Mouse (Mus musculus): ENCODE data around the gene Aamp. TPM values are rescaled to one million over a fixed set of nuclear protein-coding genes. Genes with fewer than 3 reads are reported as not detected.

The Aamp gene
- total RNA-seq (2012; rRNA removed) = 151 and 163 TPM in 2 replicates
- total RNA-seq (2014; rRNA removed) = 103 and 108 TPM in 2 replicates
- 172 and 193 TPM in 2 replicates for polyA plus RNA-seq (2012; ENCODE audit: insufficient read length, low read depth)

DNA sequence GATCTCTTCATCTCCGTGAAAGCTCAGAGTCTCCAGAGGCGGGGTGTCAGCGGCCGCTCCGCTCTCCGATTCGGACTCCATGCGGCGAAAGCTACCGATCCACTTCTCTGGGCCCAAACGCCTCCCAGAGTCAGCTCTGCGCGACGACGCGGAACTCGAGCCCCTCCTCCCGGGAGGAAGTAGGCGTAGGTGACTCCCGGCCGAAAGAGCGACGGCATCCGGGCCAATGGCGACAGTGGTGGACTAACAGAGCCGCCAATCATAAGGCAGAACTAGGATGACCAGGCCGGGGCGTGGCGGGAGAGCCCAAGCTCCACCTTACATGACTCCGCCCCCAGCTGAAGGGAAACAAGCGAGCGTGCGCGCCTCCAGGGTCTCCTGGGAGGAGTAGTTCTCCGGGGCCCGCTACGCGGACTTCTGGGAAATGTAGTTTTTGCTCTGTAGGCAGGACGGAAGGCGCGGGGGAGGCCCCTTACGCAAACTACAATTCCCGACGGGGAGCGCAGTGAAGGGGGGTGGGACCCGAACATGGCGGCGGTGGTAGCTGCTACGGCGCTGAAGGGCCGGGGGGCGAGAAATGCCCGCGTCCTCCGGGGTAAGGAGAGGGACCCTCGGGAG is at the start of gene Aamp, which contains the start of gene Pnkd:
Gene Aamp, minus strand, starts transcription at position 196 of the 618 bp plus-strand sequence.
Gene Pnkd, plus strand, starts transcription at position 388 of the 618 bp plus-strand sequence.
- peaks cover 10 to 62% of the 10 kb centered on the region in 2 experiments for H3K4me1 ChIP-seq (ENCODE audit: control insufficient read depth in 1 of 2, insufficient read depth in 2 of 2)

DNA sequence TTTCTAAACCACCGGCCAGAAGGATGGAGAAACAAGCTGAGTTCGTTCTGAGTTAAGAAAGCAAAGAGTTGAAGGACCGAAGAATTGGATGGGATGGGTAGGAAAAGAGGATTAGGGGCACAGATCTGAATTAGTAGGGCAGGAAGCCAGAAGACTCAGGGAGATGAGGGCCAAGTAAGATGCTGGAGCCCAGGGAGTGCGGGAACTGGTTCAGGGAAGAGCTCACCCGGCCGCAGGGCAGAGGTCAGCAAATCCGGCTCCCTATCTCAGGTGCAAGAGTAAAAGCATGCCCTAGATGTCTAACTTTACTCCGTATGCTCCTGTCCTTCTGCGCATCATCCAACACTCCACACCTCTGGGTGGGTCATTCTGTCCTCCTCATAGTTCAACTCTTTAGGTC is 48.4 kb upstream of the Aamp start:
- H3K9ac ChIP-seq (ENCODE audit: insufficient read depth, low read depth) = peak overlapping the region; percentile 63
- no peak for DNase-seq (ENCODE audit: extremely low read depth)
- peaks cover 8% of the 10 kb centered on the region for H3K9me3 ChIP-seq (replicated peaks; ENCODE audit: low read length)
- peak overlapping the region; percentile 87; the same call in 1 of the 2 replicates for H3K4me2 ChIP-seq (ENCODE audit: insufficient read depth, low read depth, poor library complexity, severe bottlenecking)
- peak overlapping the region; percentile 33; the same call in 1 of the 2 replicates for H3K27ac ChIP-seq (ENCODE audit: insufficient read depth, low read depth)
- peak overlapping the region; percentile 66 to 82 (median 81) for H3K4me3 ChIP-seq (replicated peaks in 1 of 3; ENCODE audit: low read depth in 2 of 3, low read length in 2 of 3, poor library complexity in 1 of 3)
- TF ChIP-seq MEF2A (IDR thresholded peaks at IDR 0.05; ENCODE audit: borderline replicate concordance, low read depth, low read length) (no peak), NRF1 (IDR thresholded peaks at IDR 0.05; ENCODE audit: low read depth, low read length) (0 out of 2 replicates have a peak, but pooled peaks have one; percentile 25), UBTF (IDR thresholded peaks at IDR 0.05; ENCODE audit: low read depth, low read length) (0 out of 2 replicates have a peak, but pooled peaks have one; percentile 79), ZKSCAN1 (IDR thresholded peaks at IDR 0.05; ENCODE audit: borderline replicate concordance, low read depth, low read length) (no peak)
- H3K79me2 ChIP-seq (replicated peaks; ENCODE audit: control insufficient read depth, extremely low read depth, insufficient read depth, poor library complexity, severe bottlenecking) = peaks cover 54% of the 10 kb centered on the region
- no peaks in the 10 kb centered on the region for H3K27me3 ChIP-seq (replicated peaks)
- peaks cover 16 to 47% of the 10 kb centered on the region in 2 experiments for H3K4me1 ChIP-seq (ENCODE audit: control insufficient read depth in 1 of 2, insufficient read depth in 2 of 2)
- H3K36me3 ChIP-seq (replicated peaks in 1 of 2; ENCODE audit: control insufficient read depth in 1 of 2, insufficient read depth in 1 of 2, low read length in 1 of 2) = peaks cover 12 to 35% of the 10 kb centered on the region in 2 experiments
- in situ Hi-C loops (cut with MboI; ENCODE audit: low pct_ligation_motif_present, low pct_unique_long_range_greater_than_20kb, low sequenced_read_pairs) (no loop called here), dilution Hi-C loops (cut with MboI; ENCODE audit: extremely low pct_ligation_motif_present, extremely low pct_unique_long_range_greater_than_20kb, low sequenced_read_pairs) (no loop called here)

More for the DNA sequence above, at the start of gene Aamp, which contains the start of gene Pnkd:
- Histone ChIP-seq H3K79me2 (replicated peaks; ENCODE audit: control insufficient read depth, extremely low read depth, insufficient read depth, poor library complexity, severe bottlenecking) (peaks cover 18% of the 10 kb centered on the region), H3K27me3 (replicated peaks) (no peaks in the 10 kb centered on the region), H3K9ac (ENCODE audit: insufficient read depth, low read depth) (peak within 1 kb of the TSS; percentile 92), H3K9me3 (replicated peaks; ENCODE audit: low read length) (no peaks in the 10 kb centered on the region), H3K36me3 (replicated peaks in 1 of 2; ENCODE audit: control insufficient read depth in 1 of 2, insufficient read depth in 1 of 2, low read length in 1 of 2) (peaks cover 44 to 63% of the 10 kb centered on the region in 2 experiments), H3K27ac (ENCODE audit: insufficient read depth, low read depth) (peak within 1 kb of the TSS; percentile 58), H3K4me3 (replicated peaks in 1 of 3; ENCODE audit: low read depth in 2 of 3, low read length in 2 of 3, poor library complexity in 1 of 3) (peak within 1 kb of the TSS; percentile 66 to 84 (median 81)), H3K4me2 (ENCODE audit: insufficient read depth, low read depth, poor library complexity, severe bottlenecking) (peak within 1 kb of the TSS; percentile 96)
- dilution Hi-C loops (cut with MboI; ENCODE audit: extremely low pct_ligation_motif_present, extremely low pct_unique_long_range_greater_than_20kb, low sequenced_read_pairs) (no loop called here), in situ Hi-C loops (cut with MboI; ENCODE audit: low pct_ligation_motif_present, low pct_unique_long_range_greater_than_20kb, low sequenced_read_pairs) (no loop called here)
- DNase-seq (ENCODE audit: extremely low read depth) = peak; percentile 100
- TF ChIP-seq ELF1 (IDR thresholded peaks at IDR 0.05; ENCODE audit: low read depth, low read length) = peak; percentile 89
- 0 out of 2 replicates have a peak, but pooled peaks have one; percentile 59 for TF ChIP-seq TBP (conservative IDR thresholded peaks at IDR 0.05; ENCODE audit: low read depth, low read length)
- TF ChIP-seq CTCF (conservative IDR thresholded peaks at IDR 0.05 in 1 of 2, IDR thresholded peaks at IDR 0.05 in 1 of 2; ENCODE audit: low read depth in 2 of 2, low read length in 2 of 2) = peak in 1 of 2 experiments; percentile 25; a peak in 2 of 4 replicates
- peak; percentile 13; the same call in 1 of the 2 replicates for TF ChIP-seq POLR2AphosphoS2 (IDR thresholded peaks at IDR 0.05; ENCODE audit: low read depth, low read length)
- peak; percentile 15 for TF ChIP-seq SMC3 (IDR thresholded peaks at IDR 0.05; ENCODE audit: low read depth, low read length)
- TF ChIP-seq EP300 (IDR thresholded peaks at IDR 0.05; ENCODE audit: low read length) = no peak
- TF ChIP-seq NELFE (IDR thresholded peaks at IDR 0.05; ENCODE audit: low read depth, low read length) = peak; percentile 63
- no peak for TF ChIP-seq JUN (IDR thresholded peaks at IDR 0.05; ENCODE audit: insufficient read depth, low read depth, low read length)
- peak; percentile 98 for TF ChIP-seq KAT2A (IDR thresholded peaks at IDR 0.05; ENCODE audit: insufficient replicate concordance, low read length)
- no peak for TF ChIP-seq ZNF384 (IDR thresholded peaks at IDR 0.05; ENCODE audit: low read depth, low read length)
- peak; percentile 81 for TF ChIP-seq POLR2A (IDR thresholded peaks at IDR 0.05; ENCODE audit: low read depth, low read length)
- peak; percentile 99 for TF ChIP-seq HCFC1 (IDR thresholded peaks at IDR 0.05; ENCODE audit: low read depth, low read length)
- TF ChIP-seq PAX5 (IDR thresholded peaks at IDR 0.05; ENCODE audit: low read length) = no peak
- peak; percentile 59 for TF ChIP-seq TCF12 (IDR thresholded peaks at IDR 0.05; ENCODE audit: low read depth, low read length)
- TF ChIP-seq SIN3A (IDR thresholded peaks at IDR 0.05; ENCODE audit: low read length) = peak; percentile 86
- TF ChIP-seq CHD2 (IDR thresholded peaks at IDR 0.05; ENCODE audit: low read length) = peak; percentile 78
- TF ChIP-seq MAFK (IDR thresholded peaks at IDR 0.05; ENCODE audit: insufficient replicate concordance, low read length) = no peak
- TF ChIP-seq ZMIZ1 (IDR thresholded peaks at IDR 0.05; ENCODE audit: low read depth, low read length) = no peak
- TF ChIP-seq MAZ (IDR thresholded peaks at IDR 0.05; ENCODE audit: low read depth, low read length) = peak; percentile 47; the same call in 1 of the 2 replicates
- TF ChIP-seq MXI1 (IDR thresholded peaks at IDR 0.05; ENCODE audit: low read depth, low read length) = peak; percentile 58; the same call in 1 of the 2 replicates
- no peak for TF ChIP-seq JUND (conservative IDR thresholded peaks at IDR 0.05; ENCODE audit: low read depth, low read length)
- TF ChIP-seq MAX (IDR thresholded peaks at IDR 0.05; ENCODE audit: low read length) = peak; percentile 82
- peak; percentile 82; the same call in 1 of the 2 replicates for TF ChIP-seq GABPA (IDR thresholded peaks at IDR 0.05; ENCODE audit: insufficient replicate concordance, low read depth, low read length)
- TF ChIP-seq MEF2A (IDR thresholded peaks at IDR 0.05; ENCODE audit: borderline replicate concordance, low read depth, low read length) = no peak
- TF ChIP-seq E2F4 (IDR thresholded peaks at IDR 0.05; ENCODE audit: insufficient replicate concordance, low read depth, low read length) = 0 out of 2 replicates have a peak, but pooled peaks have one; percentile 40
- no peak; the same call in none of the 2 replicates for TF ChIP-seq RAD21 (IDR thresholded peaks at IDR 0.05; ENCODE audit: low read depth, low read length)
- TF ChIP-seq UBTF (IDR thresholded peaks at IDR 0.05; ENCODE audit: low read depth, low read length) = no peak
- TF ChIP-seq NRF1 (IDR thresholded peaks at IDR 0.05; ENCODE audit: low read depth, low read length) = peak; percentile 85

Measured in CH12.LX (cell line).